Mouse (Mus musculus): ENCODE measurements around the gene Neo1. TPM values are rescaled to one million over a fixed set of nuclear protein-coding genes. Genes with fewer than 3 reads are reported as not detected.

The Neo1 gene
- polyA plus RNA-seq, 1 experiment, result 28.6 TPM

GRCm38 (mm10) chr9:59059158-59059557 lies 22.9 kb upstream of the Neo1 start:
- WGBS, result 80% methylated on average over 6 of the region's 6 CpGs
- no peaks in the 10 kb centered on the region for H3K4me1 ChIP-seq (ENCODE audit: control insufficient read depth, insufficient read depth, low read length)
- DNase-seq, result no peak
- no peak overlapping the region for H3K4me3 ChIP-seq (replicated peaks; ENCODE audit: extremely low read depth, low read depth, low read length)
- no peak for TF ChIP-seq POLR2A (IDR thresholded peaks at IDR 0.05; ENCODE audit: borderline replicate concordance, extremely low read depth, low read depth, low read length)
- TF ChIP-seq CTCF (IDR thresholded peaks at IDR 0.05; ENCODE audit: insufficient read depth, low read length), result no peak

GRCm38 (mm10) chr9:59058060-59058459 lies 21.8 kb upstream of the Neo1 start:
- DNase-seq, result no peak
- H3K4me1 ChIP-seq (ENCODE audit: control insufficient read depth, insufficient read depth, low read length), result no peaks in the 10 kb centered on the region
- TF ChIP-seq POLR2A (IDR thresholded peaks at IDR 0.05; ENCODE audit: borderline replicate concordance, extremely low read depth, low read depth, low read length), result no peak
- TF ChIP-seq CTCF (IDR thresholded peaks at IDR 0.05; ENCODE audit: insufficient read depth, low read length), result no peak
- 85% methylated on average over 6 of the region's 6 CpGs for WGBS
- H3K4me3 ChIP-seq (replicated peaks; ENCODE audit: extremely low read depth, low read depth, low read length), result no peak overlapping the region

GRCm38 (mm10) chr9:59056281-59056680 lies 20.0 kb upstream of the Neo1 start:
- TF ChIP-seq POLR2A (IDR thresholded peaks at IDR 0.05; ENCODE audit: borderline replicate concordance, extremely low read depth, low read depth, low read length), result no peak
- TF ChIP-seq CTCF (IDR thresholded peaks at IDR 0.05; ENCODE audit: insufficient read depth, low read length), result no peak
- Histone ChIP-seq H3K4me3 (replicated peaks; ENCODE audit: extremely low read depth, low read depth, low read length) (peak overlapping the region; percentile 44), H3K4me1 (ENCODE audit: control insufficient read depth, insufficient read depth, low read length) (no peaks in the 10 kb centered on the region)
- DNase-seq, result no peak
- 58% methylated on average over 8 of the region's 8 CpGs for WGBS

- DNase-seq, result no peak
- Histone ChIP-seq H3K4me3 (replicated peaks; ENCODE audit: extremely low read depth, low read depth, low read length) (no peak overlapping the region), H3K4me1 (ENCODE audit: control insufficient read depth, insufficient read depth, low read length) (0 out of 2 replicates have a peak, but pooled peaks cover 4% of the 10 kb centered on the region)
- TF ChIP-seq CTCF (IDR thresholded peaks at IDR 0.05; ENCODE audit: insufficient read depth, low read length), result no peak
- TF ChIP-seq POLR2A (IDR thresholded peaks at IDR 0.05; ENCODE audit: borderline replicate concordance, extremely low read depth, low read depth, low read length), result no peak
Measured at GRCm38 (mm10) chr9:59041805-59042204, 5.6 kb upstream of the Neo1 start.

GRCm38 (mm10) chr9:59036732-59037341 lies 596 bp upstream of the Neo1 start:
- TF ChIP-seq POLR2A (IDR thresholded peaks at IDR 0.05; ENCODE audit: borderline replicate concordance, extremely low read depth, low read depth, low read length), result peak; percentile 24; the same call in 1 of the 2 replicates
- no peak for TF ChIP-seq CTCF (IDR thresholded peaks at IDR 0.05; ENCODE audit: insufficient read depth, low read length)
- H3K4me1 ChIP-seq (ENCODE audit: control insufficient read depth, insufficient read depth, low read length), result peaks cover 6% of the 10 kb centered on the region; the same call in 1 of the 2 replicates
- peak overlapping the region; percentile 62 for H3K4me3 ChIP-seq (replicated peaks; ENCODE audit: extremely low read depth, low read depth, low read length)
- 1% methylated on average over 56 of the region's 56 CpGs for WGBS
- DNase-seq, result no peak

- Histone ChIP-seq H3K4me3 (replicated peaks; ENCODE audit: extremely low read depth, low read depth, low read length) (peak overlapping the region; percentile 62), H3K4me1 (ENCODE audit: control insufficient read depth, insufficient read depth, low read length) (peaks cover 6% of the 10 kb centered on the region; the same call in 1 of the 2 replicates)
- WGBS, result under 1% methylated on average over 63 of the region's 63 CpGs
- TF ChIP-seq POLR2A (IDR thresholded peaks at IDR 0.05; ENCODE audit: borderline replicate concordance, extremely low read depth, low read depth, low read length) (no peak), CTCF (IDR thresholded peaks at IDR 0.05; ENCODE audit: insufficient read depth, low read length) (no peak)
- no peak for DNase-seq
Measured at GRCm38 (mm10) chr9:59035342-59036158, 691 bp downstream of the Neo1 start.

GRCm38 (mm10) chr9:59034836-59035235 lies 1.4 kb downstream of the Neo1 start:
- peaks cover 6% of the 10 kb centered on the region; the same call in 1 of the 2 replicates for H3K4me1 ChIP-seq (ENCODE audit: control insufficient read depth, insufficient read depth, low read length)
- DNase-seq, result no peak
- TF ChIP-seq POLR2A (IDR thresholded peaks at IDR 0.05; ENCODE audit: borderline replicate concordance, extremely low read depth, low read depth, low read length) (no peak), CTCF (IDR thresholded peaks at IDR 0.05; ENCODE audit: insufficient read depth, low read length) (no peak)
- WGBS, result 20% methylated on average over 5 of the region's 5 CpGs
- peak overlapping the region; percentile 15 for H3K4me3 ChIP-seq (replicated peaks; ENCODE audit: extremely low read depth, low read depth, low read length)

GRCm38 (mm10) chr9:59033492-59033891 lies 2.7 kb downstream of the Neo1 start:
- DNase-seq, result no peak
- peaks cover 6% of the 10 kb centered on the region; the same call in 1 of the 2 replicates for H3K4me1 ChIP-seq (ENCODE audit: control insufficient read depth, insufficient read depth, low read length)
- WGBS, result 53% methylated on average over 3 of the region's 3 CpGs
- H3K4me3 ChIP-seq (replicated peaks; ENCODE audit: extremely low read depth, low read depth, low read length), result no peak overlapping the region
- TF ChIP-seq CTCF (IDR thresholded peaks at IDR 0.05; ENCODE audit: insufficient read depth, low read length) (no peak), POLR2A (IDR thresholded peaks at IDR 0.05; ENCODE audit: borderline replicate concordance, extremely low read depth, low read depth, low read length) (no peak)

GRCm38 (mm10) chr9:59024245-59024844 lies 11.9 kb downstream of the Neo1 start:
- 53% methylated on average over 4 of the region's 4 CpGs for WGBS
- H3K4me3 ChIP-seq (replicated peaks; ENCODE audit: extremely low read depth, low read depth, low read length), result no peak overlapping the region
- TF ChIP-seq CTCF (IDR thresholded peaks at IDR 0.05; ENCODE audit: insufficient read depth, low read length) (no peak), POLR2A (IDR thresholded peaks at IDR 0.05; ENCODE audit: borderline replicate concordance, extremely low read depth, low read depth, low read length) (no peak)
- no peaks in the 10 kb centered on the region for H3K4me1 ChIP-seq (ENCODE audit: control insufficient read depth, insufficient read depth, low read length)
- DNase-seq, result no peak
